Mouse (Mus musculus) thymus, adult 2 months (tissue): Measurements from ENCODE around the gene Mfsd9. TPM values are rescaled to one million over a fixed set of nuclear protein-coding genes. Genes with fewer than 3 reads are reported as not detected.

Experiments
- DNase-seq: peaks from one replicate; pipeline ENCODE4 v3.0.0; 2021
- H3K27ac ChIP-seq: fragments of 200-500 bp; 2 replicates; pipeline ENCODE4 v1.5.1; 2012; ENCODE audit warnings: low read length, control low read depth; ENCODE audit not compliant: control insufficient read depth, insufficient read depth
- H3K27me3 ChIP-seq: fragments of 200-500 bp; 2 replicates; pipeline ENCODE4 v1.6.1; 2012; ENCODE audit warnings: mild to moderate bottlenecking, low read length, moderate library complexity, mixed read lengths; ENCODE audit not compliant: control insufficient read depth, insufficient read depth
- H3K36me3 ChIP-seq: fragments of 200-500 bp; 2 replicates; pipeline ENCODE4 v1.6.1; 2012; ENCODE audit warnings: mild to moderate bottlenecking, low read length, moderate library complexity; ENCODE audit not compliant: control insufficient read depth, insufficient read depth
- H3K4me1 ChIP-seq: fragments of 200-500 bp; replicated peaks from 2 replicates; pipeline ENCODE4 v1.6.1; 2012; ENCODE audit warnings: low read length; ENCODE audit not compliant: control insufficient read depth, insufficient read depth
- H3K4me3 ChIP-seq: fragments of 200-500 bp; 2 replicates; pipeline ENCODE4 v1.5.1; 2012; ENCODE audit warnings: mild to moderate bottlenecking, low read length, control low read depth, moderate library complexity; ENCODE audit not compliant: control insufficient read depth, insufficient read depth
- CTCF ChIP-seq: fragments of 200-500 bp; IDR thresholded peaks from 2 replicates; pipeline ENCODE4 v1.5.1; 2012; ENCODE audit warnings: mild to moderate bottlenecking, control low read depth, low read length, moderate library complexity, borderline replicate concordance; ENCODE audit not compliant: control insufficient read depth, poor library complexity, insufficient read depth; ENCODE audit errors: extremely low read depth
- POLR2A ChIP-seq: fragments of 200-500 bp; IDR thresholded peaks from 2 replicates; pipeline ENCODE4 v1.6.1; 2012; ENCODE audit warnings: mild to moderate bottlenecking, low read length, control low read depth, moderate library complexity; ENCODE audit not compliant: control insufficient read depth, poor library complexity, insufficient read depth; ENCODE audit errors: extremely low read depth
- WGBS: fragments of 180-500 bp; shearing (Covaris S2); methylation state at CpG from one replicate; pipeline ENCODE4 v1.1.7; 2018; 5-methylcytosine and 5-hydroxymethylcytosine counted together
- polyA plus RNA-seq: library from polyadenylated mRNA; depleted of rRNA; stranded (reverse); fragments of >200 nt; gene quantifications from 2 replicates; pipeline ENCODE4 v1.2.3, GENCODE M21; 2012

Gene Mfsd9
- polyA plus RNA-seq, 1 experiment: 1.5 TPM

DNA sequence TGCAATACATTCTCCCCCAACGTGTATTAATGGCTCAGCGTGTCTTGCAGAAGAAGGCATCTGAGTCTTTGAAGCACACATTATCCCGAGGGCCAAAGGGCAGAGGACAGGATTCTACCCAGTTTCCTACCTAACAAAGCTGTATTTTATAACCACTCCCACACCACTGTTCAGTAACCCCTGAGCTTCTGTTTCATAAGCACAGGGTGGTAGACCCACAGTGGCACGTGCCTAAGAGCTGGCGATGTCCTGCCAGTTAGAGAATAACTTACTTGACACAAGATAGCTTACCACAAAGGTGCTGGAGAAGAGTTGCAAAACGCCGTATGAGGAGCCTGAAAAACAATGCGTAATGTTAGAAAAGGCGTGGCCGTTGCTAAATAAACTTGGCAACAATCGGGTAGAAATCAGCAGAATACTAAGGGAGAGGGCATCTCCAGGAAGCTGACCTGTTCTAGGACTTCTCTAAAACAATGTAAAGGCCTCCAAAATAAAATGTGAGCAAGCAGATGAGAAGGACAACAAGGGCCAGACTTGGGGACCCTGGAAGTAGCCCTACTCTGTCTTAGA lies 4.5 kb downstream of the Mfsd9 start:
- WGBS: 96% methylated on average over 11 of the region's 11 CpGs
- DNase-seq: no peak
- TF ChIP-seq POLR2A (no peak), CTCF (no peak)
- Histone ChIP-seq H3K4me1 (peaks cover 3% of the 10 kb centered on the region), H3K27me3 (no peaks in the 10 kb centered on the region), H3K27ac (no peak overlapping the region), H3K4me3 (no peak overlapping the region), H3K36me3 (no peaks in the 10 kb centered on the region)

- Histone ChIP-seq H3K4me1 (no peaks in the 10 kb centered on the region), H3K36me3 (no peaks in the 10 kb centered on the region), H3K27ac (no peak overlapping the region), H3K4me3 (no peak overlapping the region), H3K27me3 (no peaks in the 10 kb centered on the region)
- 96% methylated on average over 9 of the region's 9 CpGs for WGBS
- no peak for DNase-seq
- no peak for TF ChIP-seq CTCF
- TF ChIP-seq POLR2A: no peak
Observed at GRCm38 (mm10) chr1:40784306-40784705, 6.2 kb downstream of the Mfsd9 start.

- H3K4me3 ChIP-seq: no peak overlapping the region
- H3K36me3 ChIP-seq: no peaks in the 10 kb centered on the region
- no peak for DNase-seq
- no peaks in the 10 kb centered on the region for H3K4me1 ChIP-seq
- H3K27ac ChIP-seq: no peak overlapping the region
- no peaks in the 10 kb centered on the region for H3K27me3 ChIP-seq
- WGBS: 96% methylated on average over 7 of the region's 7 CpGs
- TF ChIP-seq CTCF: no peak
- no peak for TF ChIP-seq POLR2A
Observed at GRCm38 (mm10) chr1:40783450-40783849, 7.0 kb downstream of the Mfsd9 start.

DNA sequence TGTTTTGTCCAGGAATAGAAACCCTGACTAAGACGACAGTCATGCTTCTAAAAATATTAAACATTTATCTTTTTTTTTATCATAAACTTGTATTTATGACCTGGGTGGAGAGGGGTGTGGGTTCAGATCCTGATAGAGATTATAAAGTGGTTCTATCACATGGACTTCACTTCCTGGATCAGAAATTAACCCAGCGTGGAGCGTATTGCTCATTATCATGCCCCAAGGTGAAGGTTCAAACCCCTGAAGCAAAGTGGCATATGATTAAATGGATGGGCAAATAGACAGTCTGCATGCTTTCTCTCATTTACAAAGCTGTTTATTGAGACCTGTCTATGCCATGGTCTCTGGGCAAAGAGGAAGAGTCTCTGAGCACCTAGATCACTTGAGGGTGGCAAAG lies 13.7 kb downstream of the Mfsd9 start:
- H3K4me3 ChIP-seq: no peak overlapping the region
- WGBS: 94% methylated on average over 3 of the region's 3 CpGs
- no peak for DNase-seq
- no peaks in the 10 kb centered on the region for H3K36me3 ChIP-seq
- no peak for TF ChIP-seq POLR2A
- H3K27me3 ChIP-seq: no peaks in the 10 kb centered on the region
- no peaks in the 10 kb centered on the region for H3K4me1 ChIP-seq
- no peak overlapping the region for H3K27ac ChIP-seq

DNA sequence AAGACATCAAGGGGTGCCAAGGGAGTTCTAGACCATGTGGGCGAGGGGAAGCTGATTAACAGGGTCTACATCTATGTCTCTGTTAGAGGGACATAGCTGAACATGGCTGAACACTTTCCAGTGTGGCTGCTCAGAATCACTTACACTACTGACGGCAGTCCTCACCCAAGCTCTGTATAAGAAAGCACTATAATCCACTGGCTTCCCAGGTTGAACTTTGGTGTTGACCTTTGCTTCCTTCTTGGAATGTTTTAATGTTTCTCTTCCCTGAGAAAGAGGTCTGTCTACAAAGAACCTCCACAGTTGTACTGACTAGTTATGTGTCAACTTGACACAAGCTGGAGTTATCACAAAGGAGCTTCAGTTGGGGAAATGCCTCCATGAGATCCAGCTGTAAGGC lies 14.4 kb downstream of the Mfsd9 start:
- no peak for DNase-seq
- H3K27me3 ChIP-seq: no peaks in the 10 kb centered on the region
- H3K36me3 ChIP-seq: no peaks in the 10 kb centered on the region
- H3K4me3 ChIP-seq: no peak overlapping the region
- WGBS: 91% methylated on average over 2 of the region's 2 CpGs
- H3K4me1 ChIP-seq: no peaks in the 10 kb centered on the region
- no peak for TF ChIP-seq CTCF
- no peak for TF ChIP-seq POLR2A
- H3K27ac ChIP-seq: no peak overlapping the region

DNA sequence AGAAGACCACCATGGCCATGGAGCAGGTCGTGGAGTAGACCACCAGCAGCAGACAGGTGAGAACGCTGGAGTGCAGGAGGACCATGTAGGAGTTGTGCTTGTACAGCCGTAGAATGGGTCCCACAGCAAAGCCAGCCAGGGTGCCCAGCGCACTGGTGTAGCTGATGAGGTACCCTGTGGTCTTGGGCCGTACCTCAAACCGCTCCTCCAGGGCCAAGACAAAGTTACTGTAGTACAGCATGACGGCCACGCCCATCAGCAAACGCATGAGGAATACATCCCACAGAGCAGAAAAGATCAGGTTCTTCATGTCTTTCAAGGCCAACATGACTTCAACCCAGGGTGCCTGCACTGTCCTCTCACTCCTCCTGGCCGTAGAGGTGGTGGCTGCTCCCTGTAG lies 16.4 kb downstream of the Mfsd9 start:
- WGBS: 97% methylated on average over 10 of the region's 10 CpGs
- Histone ChIP-seq H3K4me3 (no peak overlapping the region), H3K27me3 (no peaks in the 10 kb centered on the region), H3K36me3 (no peaks in the 10 kb centered on the region), H3K27ac (no peak overlapping the region), H3K4me1 (no peaks in the 10 kb centered on the region)
- TF ChIP-seq CTCF (no peak), POLR2A (no peak)
- no peak for DNase-seq

DNA sequence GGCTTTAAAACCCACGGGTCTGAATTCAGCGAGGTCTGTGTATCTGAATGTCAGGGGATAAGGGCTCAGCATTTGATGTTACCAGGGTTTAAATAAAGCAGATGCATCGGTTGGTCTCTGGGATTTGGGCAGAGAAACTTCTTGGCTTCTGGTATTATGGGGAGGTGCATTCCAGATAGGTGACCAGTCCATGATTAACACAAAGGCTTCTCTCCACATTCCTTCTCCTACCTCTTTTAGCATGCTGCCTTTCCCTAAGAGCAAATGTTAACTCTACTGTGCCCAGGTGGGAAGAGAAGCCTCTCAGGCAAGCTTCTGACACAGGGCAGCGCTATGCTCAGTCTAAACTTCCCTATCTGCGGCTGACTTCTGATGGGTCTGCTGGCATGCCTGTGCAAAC lies 17.3 kb downstream of the Mfsd9 start:
- H3K4me1 ChIP-seq: no peaks in the 10 kb centered on the region
- DNase-seq: no peak
- 95% methylated on average over 5 of the region's 5 CpGs for WGBS
- H3K36me3 ChIP-seq: no peaks in the 10 kb centered on the region
- H3K4me3 ChIP-seq: no peak overlapping the region
- no peak overlapping the region for H3K27ac ChIP-seq
- TF ChIP-seq POLR2A (no peak), CTCF (no peak)
- no peaks in the 10 kb centered on the region for H3K27me3 ChIP-seq
